Comparison of ENCODE assay signal across 15 mouse cellular contexts in genomic region chr3:33440905-33441304, GRCm38 (mm10).
"Had no signal": no experiment of that assay in that cellular context is flagged by ENCODE, and none has a peak within 500 bp of the region (broad histone marks: within the 10 kb centered on the region; RNA-seq: fewer than 3 reads in every experiment).

No protein-coding gene starts in this region.

- H3K4me3 ChIP-seq: limb, embryonic 15.5 days; liver, embryonic 12.5 days; myocyte; neural tube, embryonic 15.5 days had no signal

- H3K4me1 ChIP-seq: limb, embryonic 15.5 days; liver, embryonic 12.5 days; neural tube, embryonic 15.5 days had no signal

- H3K4me2 ChIP-seq: limb, embryonic 15.5 days; liver, embryonic 12.5 days; lung, embryonic 14.5 days; neural tube, embryonic 15.5 days had no signal

- H3K9me3 ChIP-seq: limb, embryonic 15.5 days; liver, embryonic 12.5 days; neural tube, embryonic 15.5 days had no signal

- H3K27me3 ChIP-seq: limb, embryonic 15.5 days; liver, embryonic 12.5 days; neural tube, embryonic 15.5 days had no signal

- H3K9ac ChIP-seq: limb, embryonic 15.5 days; liver, embryonic 12.5 days; lung, embryonic 14.5 days; neural tube, embryonic 15.5 days had no signal

- DNase-seq: kidney, adult 11 months; kidney, adult 9 months; kidney, postnatal 36 days; lung, embryonic 14.5 days; lung, postnatal 10 days; lung, postnatal 4 days; right cerebral cortex, postnatal 4 days; spleen, adult 18-20 months; thymus, adult 2 months; thymus, postnatal 25 days had no signal

- H3K36me3 ChIP-seq: limb, embryonic 15.5 days; liver, embryonic 12.5 days; neural tube, embryonic 15.5 days had no signal

- ATAC-seq: liver, embryonic 12.5 days had no signal

- H3K27ac ChIP-seq: kidney, postnatal 0 days; limb, embryonic 15.5 days; liver, embryonic 12.5 days; neural tube, embryonic 15.5 days had no signal
